Mouse (Mus musculus): ENCODE results near the gene Akap1.
A peak's percentile ranks its signal among the peaks of the same experiment; 100 is the strongest.

The Akap1 gene

GRCm38 (mm10) chr11:88842315-88842975 lies 21.9 kb downstream of the Akap1 start:
- DNase-seq (ENCODE audit: low spot score in 2 of 2), result no peak

- no peak for DNase-seq (ENCODE audit: low spot score in 2 of 2)
Observed at GRCm38 (mm10) chr11:88841406-88841805, 23.0 kb downstream of the Akap1 start.

GRCm38 (mm10) chr11:88840724-88841350 lies 23.5 kb downstream of the Akap1 start:
- no peak for DNase-seq (ENCODE audit: low spot score in 2 of 2)

- no peak for DNase-seq (ENCODE audit: low spot score in 2 of 2)
Observed at GRCm38 (mm10) chr11:88840292-88840691, 24.1 kb downstream of the Akap1 start.

GRCm38 (mm10) chr11:88839379-88839778 lies 25.0 kb downstream of the Akap1 start:
- DNase-seq (ENCODE audit: low spot score in 2 of 2), result no peak

- DNase-seq (ENCODE audit: low spot score in 2 of 2), result no peak
Observed at GRCm38 (mm10) chr11:88838630-88839029, 25.8 kb downstream of the Akap1 start.

GRCm38 (mm10) chr11:88834606-88835005 lies 29.8 kb downstream of the Akap1 start:
- no peak for DNase-seq (ENCODE audit: low spot score in 2 of 2)

- DNase-seq (ENCODE audit: low spot score in 2 of 2), result no peak
Observed at GRCm38 (mm10) chr11:88834134-88834533, 30.3 kb downstream of the Akap1 start.

- DNase-seq (ENCODE audit: low spot score in 2 of 2), result no peak
Observed at GRCm38 (mm10) chr11:88833099-88833498, 31.3 kb downstream of the Akap1 start.

- no peak for DNase-seq (ENCODE audit: low spot score in 2 of 2)
Observed at GRCm38 (mm10) chr11:88830257-88830804, 34.1 kb downstream of the Akap1 start.

- DNase-seq (ENCODE audit: low spot score in 2 of 2), result no peak
Observed at GRCm38 (mm10) chr11:88828528-88828927, 35.9 kb downstream of the Akap1 start.

- peak; percentile 67 to 68 for DNase-seq (ENCODE audit: low spot score in 2 of 2)
Observed at GRCm38 (mm10) chr11:88825909-88826308, 38.5 kb downstream of the Akap1 start.

- DNase-seq (ENCODE audit: low spot score in 2 of 2), result peak; percentile 82 to 83
Observed at GRCm38 (mm10) chr11:88822991-88823390, 41.4 kb downstream of the Akap1 start.

- no peak for DNase-seq (ENCODE audit: low spot score in 2 of 2)
Observed at GRCm38 (mm10) chr11:88822526-88822925, 41.9 kb downstream of the Akap1 start.

- DNase-seq (ENCODE audit: low spot score in 2 of 2), result no peak
Observed at GRCm38 (mm10) chr11:88820742-88821576, 43.4 kb downstream of the Akap1 start.

GRCm38 (mm10) chr11:88820253-88820652 lies 44.1 kb downstream of the Akap1 start:
- no peak for DNase-seq (ENCODE audit: low spot score in 2 of 2)

GRCm38 (mm10) chr11:88817061-88817460 lies 47.3 kb downstream of the Akap1 start:
- no peak for DNase-seq (ENCODE audit: low spot score in 2 of 2)

GRCm38 (mm10) chr11:88803231-88804010 lies 61.0 kb downstream of the Akap1 start:
- no peak for DNase-seq (ENCODE audit: low spot score in 2 of 2)

- DNase-seq (ENCODE audit: low spot score in 2 of 2), result no peak
Observed at GRCm38 (mm10) chr11:88796207-88796606, 68.2 kb downstream of the Akap1 start.

GRCm38 (mm10) chr11:88789893-88790292 lies 74.5 kb downstream of the Akap1 start:
- DNase-seq (ENCODE audit: low spot score in 2 of 2), result no peak

GRCm38 (mm10) chr11:88786816-88787215 lies 77.6 kb downstream of the Akap1 start:
- DNase-seq (ENCODE audit: low spot score in 2 of 2), result no peak

GRCm38 (mm10) chr11:88783525-88783924 lies 80.9 kb downstream of the Akap1 start:
- no peak for DNase-seq (ENCODE audit: low spot score in 2 of 2)
